Mouse (Mus musculus) hindbrain, embryonic 11.5 days (tissue): Measurements from ENCODE around the gene Amh. TPM values are rescaled to one million over a fixed set of nuclear protein-coding genes. Genes with fewer than 3 reads are reported as not detected.

Experiments used
- ATAC-seq: fragments of 200-750 bp; cut with Nextera tagmentation; 2 replicates; pipeline ENCODE4 v1.8.0; 2017; ENCODE audit warnings: mild to moderate bottlenecking, moderate TSS enrichment, moderate library complexity; ENCODE audit not compliant: low FRiP score
- DNase-seq: peaks from one replicate; pipeline ENCODE4 v3.0.0-alpha.2; 2015; ENCODE audit warnings: low spot score
- H3K27ac ChIP-seq: fragments of 300-500 bp; sonication (generic); 2 replicates; pipeline ENCODE4 v1.5.1; 2014; ENCODE audit warnings: mild to moderate bottlenecking, low read depth, low read length
- H3K27me3 ChIP-seq: fragments of 300-500 bp; sonication (generic); 2 replicates; pipeline ENCODE4 v1.6.1; 2014; ENCODE audit warnings: mild to moderate bottlenecking, low read length, moderate library complexity, mixed read lengths; ENCODE audit not compliant: control insufficient read depth, insufficient read depth
- H3K36me3 ChIP-seq: fragments of 300-500 bp; sonication (generic); 2 replicates; pipeline ENCODE4 v1.6.1; 2014; ENCODE audit warnings: mild to moderate bottlenecking, low read length, moderate library complexity, mixed read lengths; ENCODE audit not compliant: control insufficient read depth, insufficient read depth
- H3K4me1 ChIP-seq: fragments of 300-500 bp; sonication (generic); replicated peaks from 2 replicates; pipeline ENCODE4 v1.6.1; 2014; ENCODE audit warnings: low read length, mixed read lengths; ENCODE audit not compliant: control insufficient read depth, insufficient read depth
- H3K4me2 ChIP-seq: fragments of 300-500 bp; sonication (generic); replicated peaks from 2 replicates; pipeline ENCODE4 v1.6.1; 2014; ENCODE audit warnings: mild to moderate bottlenecking, low read depth, low read length
- H3K4me3 ChIP-seq: fragments of 300-500 bp; sonication (generic); 2 replicates; pipeline ENCODE4 v1.5.1; 2014; ENCODE audit warnings: low read depth, low read length
- H3K9ac ChIP-seq: fragments of 300-500 bp; sonication (generic); 2 replicates; pipeline ENCODE4 v1.6.1; 2014; ENCODE audit warnings: low read depth, low read length
- H3K9me3 ChIP-seq: fragments of 300-500 bp; sonication (generic); 2 replicates; pipeline ENCODE4 v1.6.1; 2016; ENCODE audit warnings: low read length; ENCODE audit not compliant: control insufficient read depth
- whole genome bisulfite sequencing: fragments of 180-500 bp; shearing (Covaris S2); extraction: QIAGEN DNeasy Blood & Tissue Kit; methylation state at CpG from one replicate; pipeline ENCODE4 v1.1.7; 2014; 5-methylcytosine and 5-hydroxymethylcytosine counted together
- polyA plus RNA-seq: library from polyadenylated mRNA; unstranded; fragments of >200 nt; fragmentation: Nextera tagmentation; extraction: Ambion mirVana; gene quantifications from 2 replicates; pipeline ENCODE4 v1.2.1, GENCODE M21; 2014

The Amh gene
- polyA plus RNA-seq, 1 experiment from 2014 or later = not detected

GRCm38 (mm10) chr10:80776358-80776869, 28.6 kb upstream of the Amh start:
- 88% methylated on average over 6 of the region's 6 CpGs for WGBS
- Histone ChIP-seq H3K4me3 (no peak overlapping the region), H3K9me3 (no peaks in the 10 kb centered on the region), H3K27ac (no peak overlapping the region), H3K4me2 (no peak overlapping the region), H3K36me3 (peaks cover 3% of the 10 kb centered on the region), H3K9ac (no peak overlapping the region), H3K4me1 (no peaks in the 10 kb centered on the region), H3K27me3 (no peaks in the 10 kb centered on the region)
- ATAC-seq (no peak), DNase-seq (no peak)

- no peak overlapping the region for H3K9ac ChIP-seq
- H3K4me3 ChIP-seq = no peak overlapping the region
- H3K27me3 ChIP-seq = no peaks in the 10 kb centered on the region
- ATAC-seq (no peak), DNase-seq (no peak)
- H3K27ac ChIP-seq = no peak overlapping the region
- no peaks in the 10 kb centered on the region for H3K4me1 ChIP-seq
- H3K9me3 ChIP-seq = no peaks in the 10 kb centered on the region
- WGBS = 96% methylated on average over 5 of the region's 5 CpGs
- peaks cover 6% of the 10 kb centered on the region for H3K36me3 ChIP-seq
- H3K4me2 ChIP-seq = no peak overlapping the region
Measured at GRCm38 (mm10) chr10:80777123-80777522, 27.9 kb upstream of the Amh start.

DNA sequence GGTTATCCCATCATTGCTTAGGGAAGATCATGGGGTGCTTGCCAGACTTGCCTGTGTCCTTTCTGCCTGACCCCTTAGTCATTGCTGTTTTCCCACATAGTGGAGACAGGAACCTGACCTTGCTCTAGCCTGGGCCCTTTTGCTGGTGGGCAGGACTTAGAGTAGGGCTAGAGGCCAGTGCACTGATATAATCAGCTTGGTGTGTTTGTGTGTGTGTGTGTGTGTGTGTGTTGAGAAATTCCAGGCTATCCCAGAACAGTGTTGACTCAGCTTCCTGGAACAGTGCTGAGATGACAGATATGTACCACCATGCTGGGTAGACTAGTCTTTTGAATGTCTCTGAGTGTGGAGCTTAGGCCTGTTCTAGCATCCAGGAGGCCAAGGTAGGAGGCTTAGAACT, 25.5 kb upstream of the Amh start:
- Histone ChIP-seq H3K9me3 (no peaks in the 10 kb centered on the region), H3K27me3 (no peaks in the 10 kb centered on the region), H3K27ac (no peak overlapping the region), H3K4me1 (no peaks in the 10 kb centered on the region), H3K36me3 (peaks cover 14% of the 10 kb centered on the region), H3K4me2 (no peak overlapping the region), H3K4me3 (no peak overlapping the region), H3K9ac (no peak overlapping the region)
- no peak for ATAC-seq
- no peak for DNase-seq

DNA sequence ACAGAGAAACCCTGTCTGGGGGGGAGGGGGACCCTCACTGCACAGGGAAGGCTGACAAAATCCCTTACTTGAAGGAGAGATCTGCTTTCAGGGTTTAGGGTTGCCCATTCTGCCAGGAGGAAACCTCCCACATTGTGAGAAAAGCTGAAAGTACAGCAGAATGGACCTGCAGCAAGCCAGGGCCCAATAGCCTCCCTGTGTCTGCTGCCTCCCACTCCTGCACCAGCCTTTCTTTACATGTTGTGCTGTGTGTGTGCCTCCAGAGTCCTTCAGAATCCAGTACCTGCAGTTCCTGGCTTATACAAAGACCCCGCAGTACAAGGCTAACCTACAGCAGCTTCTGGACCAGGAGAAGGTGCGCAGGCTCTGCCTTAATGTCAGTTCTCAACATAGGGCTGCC, 20.7 kb upstream of the Amh start:
- H3K9me3 ChIP-seq = no peaks in the 10 kb centered on the region
- no peak overlapping the region for H3K4me2 ChIP-seq
- no peaks in the 10 kb centered on the region for H3K4me1 ChIP-seq
- DNase-seq (no peak), ATAC-seq (no peak)
- WGBS = 86% methylated on average over 2 of the region's 2 CpGs
- no peaks in the 10 kb centered on the region for H3K27me3 ChIP-seq
- no peak overlapping the region for H3K27ac ChIP-seq
- no peak overlapping the region for H3K9ac ChIP-seq
- peaks cover 32% of the 10 kb centered on the region for H3K36me3 ChIP-seq
- H3K4me3 ChIP-seq = no peak overlapping the region

GRCm38 (mm10) chr10:80784871-80785270, 20.2 kb upstream of the Amh start:
- H3K27ac ChIP-seq = no peak overlapping the region
- no peak overlapping the region for H3K4me2 ChIP-seq
- H3K4me3 ChIP-seq = no peak overlapping the region
- no peaks in the 10 kb centered on the region for H3K9me3 ChIP-seq
- WGBS = 59% methylated on average over 12 of the region's 12 CpGs
- H3K36me3 ChIP-seq = peaks cover 32% of the 10 kb centered on the region
- DNase-seq (no peak), ATAC-seq (no peak)
- H3K4me1 ChIP-seq = no peaks in the 10 kb centered on the region
- no peak overlapping the region for H3K9ac ChIP-seq
- H3K27me3 ChIP-seq = no peaks in the 10 kb centered on the region

DNA sequence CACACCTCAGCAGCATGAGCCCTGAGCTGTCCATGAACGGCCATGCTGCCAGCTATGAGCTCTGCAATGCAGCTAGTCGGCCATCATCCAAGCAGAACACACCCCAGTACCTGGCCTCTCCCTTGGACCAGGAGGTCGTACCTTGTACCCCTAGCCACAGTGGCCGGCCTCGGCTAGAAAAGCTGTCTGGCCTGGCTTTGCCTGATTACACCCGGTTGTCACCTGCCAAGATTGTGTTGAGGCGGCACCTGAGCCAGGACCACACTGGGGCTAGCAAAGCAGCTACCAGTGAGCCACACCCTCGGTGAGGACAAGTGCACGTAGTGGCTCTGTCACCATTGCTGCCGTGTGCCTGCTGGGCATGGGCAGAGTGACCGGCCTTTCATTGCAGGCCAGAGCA, 19.1 kb upstream of the Amh start:
- no peak overlapping the region for H3K4me3 ChIP-seq
- no peak for DNase-seq
- no peak overlapping the region for H3K4me2 ChIP-seq
- ATAC-seq = no peak
- peaks cover 33% of the 10 kb centered on the region for H3K36me3 ChIP-seq
- H3K27me3 ChIP-seq = no peaks in the 10 kb centered on the region
- H3K9me3 ChIP-seq = no peaks in the 10 kb centered on the region
- WGBS = 94% methylated on average over 11 of the region's 11 CpGs
- H3K27ac ChIP-seq = no peak overlapping the region
- H3K4me1 ChIP-seq = no peaks in the 10 kb centered on the region
- no peak overlapping the region for H3K9ac ChIP-seq

DNA sequence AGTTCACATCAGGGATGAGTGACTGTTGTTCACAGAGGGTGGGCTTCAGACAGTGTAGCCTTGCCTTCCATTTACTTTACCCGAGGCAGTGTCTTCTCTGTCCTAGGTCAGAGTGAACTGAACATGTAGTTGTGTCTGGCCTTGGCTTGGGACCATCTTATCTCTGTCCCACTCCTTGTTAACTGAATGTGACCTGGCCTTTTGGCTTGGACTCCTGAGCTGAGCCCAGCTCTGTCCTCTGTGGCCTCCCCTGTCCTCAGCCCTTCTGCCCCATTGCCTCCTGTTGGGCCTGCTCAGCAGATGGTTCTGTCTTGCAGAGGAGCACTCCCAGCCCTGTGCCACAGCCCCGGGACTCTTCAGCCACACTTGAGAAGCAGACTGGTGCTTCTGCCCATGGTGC, 17.5 kb upstream of the Amh start:
- 95% methylated on average over 2 of the region's 2 CpGs for WGBS
- H3K36me3 ChIP-seq = peaks cover 38% of the 10 kb centered on the region
- DNase-seq (no peak), ATAC-seq (no peak)
- no peaks in the 10 kb centered on the region for H3K9me3 ChIP-seq
- H3K27me3 ChIP-seq = no peaks in the 10 kb centered on the region
- no peak overlapping the region for H3K27ac ChIP-seq
- no peak overlapping the region for H3K9ac ChIP-seq
- no peak overlapping the region for H3K4me3 ChIP-seq
- no peak overlapping the region for H3K4me2 ChIP-seq
- no peaks in the 10 kb centered on the region for H3K4me1 ChIP-seq

- no peak overlapping the region for H3K4me3 ChIP-seq
- ATAC-seq (no peak), DNase-seq (no peak)
- no peak overlapping the region for H3K9ac ChIP-seq
- H3K9me3 ChIP-seq = no peaks in the 10 kb centered on the region
- H3K36me3 ChIP-seq = peaks cover 29% of the 10 kb centered on the region
- no peak overlapping the region for H3K4me2 ChIP-seq
- no peaks in the 10 kb centered on the region for H3K4me1 ChIP-seq
- H3K27ac ChIP-seq = no peak overlapping the region
- 88% methylated on average over 19 of the region's 19 CpGs for WGBS
- H3K27me3 ChIP-seq = no peaks in the 10 kb centered on the region
Measured at GRCm38 (mm10) chr10:80790761-80791404, 14.2 kb upstream of the Amh start.

DNA sequence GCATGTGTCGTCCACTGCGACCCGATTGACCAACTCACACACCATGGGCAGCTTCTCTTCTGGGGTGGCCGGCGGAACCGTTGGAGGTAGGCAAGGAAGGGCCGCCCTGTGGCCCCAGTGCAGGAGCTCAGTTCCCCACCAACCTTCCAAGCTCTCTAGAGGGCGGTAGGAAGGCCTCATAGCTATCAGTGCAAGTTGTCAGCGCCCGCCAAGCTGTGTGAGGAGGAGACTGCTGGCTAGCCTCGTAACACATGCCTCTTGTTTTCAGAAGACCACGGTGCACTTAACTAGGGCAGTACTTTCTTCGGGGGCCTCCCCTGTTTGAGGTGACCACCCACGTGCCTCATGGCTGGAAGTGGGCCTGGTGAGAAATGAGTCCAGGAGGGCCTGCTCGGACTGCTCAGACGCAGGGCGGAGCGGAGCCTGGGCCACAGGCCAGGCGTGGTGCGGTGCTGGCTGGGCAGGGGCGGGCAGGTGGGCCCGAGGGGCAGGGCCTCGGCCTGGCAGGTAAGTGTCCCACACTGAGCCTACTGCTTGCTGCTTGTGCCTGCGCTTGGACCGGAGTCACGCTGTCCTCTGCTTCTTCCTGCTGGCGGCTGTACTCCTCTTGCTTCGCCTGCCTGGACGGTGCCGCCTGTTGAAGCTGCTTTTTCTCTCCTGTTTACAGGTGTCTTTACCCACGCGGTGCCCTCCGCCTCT, 13.4 kb upstream of the Amh start:
- 86% methylated on average over 31 of the region's 33 CpGs for WGBS
- Histone ChIP-seq H3K27me3 (no peaks in the 10 kb centered on the region), H3K9me3 (no peaks in the 10 kb centered on the region), H3K27ac (no peak overlapping the region), H3K9ac (no peak overlapping the region), H3K36me3 (peaks cover 24% of the 10 kb centered on the region), H3K4me1 (peaks cover 2% of the 10 kb centered on the region; the same call in 1 of the 2 replicates), H3K4me2 (no peak overlapping the region), H3K4me3 (no peak overlapping the region)
- DNase-seq (no peak), ATAC-seq (no peak)
